Mouse (Mus musculus) left cerebral cortex, postnatal 4 days (tissue): ENCODE data around the gene Hdlbp. TPM values are rescaled to one million over a fixed set of nuclear protein-coding genes. Genes with fewer than 3 reads are reported as not detected.
A peak's percentile ranks its signal among the peaks of the same experiment; 100 is the strongest.
"Not testable (repeated sequence)": the region's sequence is repeated elsewhere in the genome, so short reads cannot be mapped to it uniquely, and the experiment has no call there.

ENCODE experiments used
- DNase-seq: peaks from one replicate; pipeline ENCODE4 v3.0.0-alpha.2; 2022
- intact Hi-C: fragments of 180-260 bp; cut with DNase I; formaldehyde crosslinking; loops from one replicate; pipeline ENCODE4 v1.15.1; 2025
- total RNA-seq, 2 experiments: library from RNA; stranded (reverse); gene quantifications; 2 replicates each; pipeline ENCODE4 v1.2.3; 2021

The Hdlbp gene
- total RNA-seq, 2 experiments from 2014 or later, result 123 to 124 TPM

DNA sequence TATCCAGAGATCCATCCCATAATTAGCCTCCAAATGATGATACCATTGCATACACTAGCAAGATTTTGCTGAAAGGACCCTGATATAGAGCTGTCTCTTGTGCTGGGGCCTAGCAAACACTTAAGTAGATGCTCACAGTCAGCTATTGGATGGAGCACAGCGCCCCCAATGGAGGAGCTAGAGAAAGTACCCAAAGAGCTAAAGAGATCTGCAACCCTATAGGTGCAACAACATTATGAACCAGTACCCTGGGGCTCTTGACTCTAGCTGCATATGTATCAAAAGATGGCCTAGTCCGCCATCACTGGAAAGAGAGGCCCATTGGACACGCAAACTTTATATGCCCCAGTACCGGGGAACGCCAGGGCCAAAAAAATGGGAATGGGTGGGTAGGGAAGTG is 28.5 kb downstream of the Hdlbp start:
- DNase-seq, intact Hi-C loops: not testable (repeated sequence)

DNA sequence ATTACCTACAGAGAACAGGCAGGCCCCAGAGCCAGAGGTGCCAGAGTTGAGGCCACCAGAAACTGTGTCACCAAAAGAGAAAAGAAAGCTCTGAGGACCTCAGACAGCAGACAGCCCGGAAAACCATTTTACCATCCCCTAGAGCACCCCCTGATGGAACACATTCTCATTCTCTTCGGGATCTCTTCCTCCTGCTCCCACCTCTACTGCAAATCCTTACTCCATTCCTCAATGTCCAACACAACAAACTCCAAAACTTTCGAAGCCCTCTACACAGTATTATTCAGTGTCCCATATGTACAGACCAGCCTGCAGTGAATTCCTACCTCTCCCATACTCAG is 32.8 kb downstream of the Hdlbp start:
- intact Hi-C loops, result no loop called here
- no peak for DNase-seq

DNA sequence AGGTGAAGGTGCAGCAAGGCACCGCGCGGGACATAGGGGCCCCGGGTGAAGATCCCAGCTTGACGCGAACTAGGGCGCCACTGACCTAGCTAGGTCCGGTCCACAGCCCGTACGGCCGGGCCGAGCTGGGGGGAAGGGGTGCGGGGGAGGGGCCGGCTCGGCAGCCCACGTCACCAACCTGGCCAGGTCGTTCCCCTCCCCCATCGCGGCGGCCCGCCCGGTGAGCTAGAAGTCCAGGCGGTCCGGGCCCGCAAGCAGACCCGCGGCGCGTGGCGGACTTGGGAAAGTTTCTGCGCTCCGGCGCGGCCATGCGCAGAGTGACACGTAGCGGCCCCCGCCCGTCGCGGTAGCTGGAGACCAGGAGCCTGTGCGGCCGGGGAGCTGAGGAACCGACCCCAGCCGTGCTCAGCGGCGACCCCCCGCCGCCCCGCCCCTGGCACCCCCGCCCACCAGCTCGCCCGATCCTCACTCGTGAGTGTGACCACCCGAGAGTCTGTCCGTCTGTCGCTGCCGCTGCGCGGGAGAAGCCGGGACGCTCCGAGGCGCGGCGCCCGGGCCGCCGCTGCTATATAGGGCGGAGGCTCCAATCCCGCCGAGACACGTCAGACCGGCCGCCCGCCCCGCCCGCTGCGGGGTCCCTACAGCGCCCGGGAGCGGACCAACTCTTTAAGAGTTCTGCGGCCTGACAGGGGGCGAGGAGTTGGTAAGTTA is 33.3 kb downstream of the Hdlbp start:
- DNase-seq, result peak; percentile 61
- intact Hi-C loops, result no loop called here

DNA sequence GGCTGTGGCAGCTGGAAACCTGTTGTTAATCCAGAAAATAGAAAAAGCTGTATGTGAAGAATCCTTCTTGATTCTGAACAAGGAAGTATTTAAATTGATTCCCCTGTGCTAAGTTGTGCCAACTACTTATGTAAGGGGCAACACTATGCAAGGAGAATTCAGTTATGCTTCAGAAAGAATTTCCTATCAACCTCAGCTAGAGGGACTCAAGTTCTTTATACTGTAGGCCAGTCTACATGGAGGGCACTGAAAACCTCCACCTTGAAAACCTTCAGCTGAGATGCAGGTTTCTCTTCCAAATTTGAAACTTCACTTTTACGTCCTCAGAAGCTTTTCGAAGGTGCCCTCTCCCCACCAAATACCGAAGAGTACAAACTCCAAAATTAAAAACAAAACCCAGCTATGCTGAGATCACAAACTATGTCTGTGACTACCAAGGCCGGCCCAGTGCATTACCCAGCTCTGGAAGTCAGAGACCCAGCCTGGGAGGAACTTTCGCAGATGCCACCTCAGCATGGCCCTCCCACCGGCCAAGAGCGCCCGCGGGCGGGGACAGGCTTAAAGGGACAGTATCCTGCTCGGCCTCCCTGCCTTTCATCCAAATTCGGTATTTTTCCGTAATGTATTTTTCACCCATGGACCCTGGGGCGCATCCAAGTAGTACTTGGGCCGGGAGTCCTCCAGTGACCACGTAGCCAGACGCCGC is 34.1 kb downstream of the Hdlbp start:
- intact Hi-C loops, result no loop called here

DNA sequence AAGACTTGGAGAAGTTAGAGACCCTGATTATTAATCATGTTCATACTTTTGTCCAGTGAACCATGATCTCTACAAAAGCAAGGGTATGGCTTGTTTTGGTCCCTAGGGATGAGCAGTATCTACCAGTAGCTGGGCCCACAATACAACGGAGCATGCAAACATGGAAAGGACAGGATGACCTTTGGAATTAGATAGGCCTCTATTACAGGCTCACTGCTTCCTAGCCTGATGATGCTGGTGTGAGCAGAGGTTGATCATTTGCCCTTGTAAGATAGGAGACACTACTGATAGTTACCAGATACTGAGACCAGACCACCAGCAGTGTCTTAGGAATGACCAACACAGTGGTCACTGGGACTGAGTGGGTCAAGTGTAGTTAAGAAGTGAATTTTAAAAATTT is 39.3 kb downstream of the Hdlbp start:
- no peak for DNase-seq
- intact Hi-C loops, result no loop called here

More for the DNA sequence above, 34.1 kb downstream of the Hdlbp start:
- peak; percentile 75 for DNase-seq

DNA sequence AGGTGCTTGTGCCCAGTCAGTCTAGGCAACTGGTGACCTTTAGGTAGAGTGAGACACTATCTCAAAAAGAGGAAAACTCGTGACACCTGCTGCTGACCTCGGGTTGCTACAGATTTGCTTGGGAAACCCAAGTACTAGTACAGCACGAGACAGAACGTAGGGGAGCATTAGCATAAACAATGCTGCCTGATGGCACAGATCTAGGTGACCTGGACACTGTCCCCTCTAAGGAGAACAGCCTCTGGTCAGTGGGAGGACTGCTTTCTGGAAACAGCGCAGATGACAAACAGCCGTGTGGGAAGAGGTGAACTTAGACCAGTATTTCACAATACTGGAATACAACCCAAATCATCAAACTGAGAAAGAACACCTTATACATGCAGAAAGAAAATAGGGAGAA is 46.5 kb downstream of the Hdlbp start:
- no peak for DNase-seq
- intact Hi-C loops, result no loop called here

DNA sequence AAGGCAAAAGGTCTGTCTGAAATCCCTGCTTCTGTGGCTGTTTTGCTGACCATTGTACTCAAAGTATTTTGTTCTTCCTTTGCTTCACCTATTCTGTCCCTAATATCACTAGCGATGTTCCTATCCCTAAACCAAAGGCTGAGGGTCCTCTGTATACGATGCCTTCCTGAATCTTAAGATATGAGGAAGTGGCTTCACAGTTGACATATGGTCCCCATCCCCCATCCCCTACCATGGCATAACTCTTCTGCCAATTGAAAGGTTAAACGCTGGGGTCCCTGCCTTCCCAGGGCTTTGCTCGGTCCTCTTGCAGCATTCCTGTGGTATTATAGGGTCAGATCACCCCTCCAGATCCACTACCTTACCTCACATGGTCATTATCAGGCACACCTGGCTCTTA is 75.2 kb downstream of the Hdlbp start:
- intact Hi-C loops, result no loop called here
- no peak for DNase-seq

DNA sequence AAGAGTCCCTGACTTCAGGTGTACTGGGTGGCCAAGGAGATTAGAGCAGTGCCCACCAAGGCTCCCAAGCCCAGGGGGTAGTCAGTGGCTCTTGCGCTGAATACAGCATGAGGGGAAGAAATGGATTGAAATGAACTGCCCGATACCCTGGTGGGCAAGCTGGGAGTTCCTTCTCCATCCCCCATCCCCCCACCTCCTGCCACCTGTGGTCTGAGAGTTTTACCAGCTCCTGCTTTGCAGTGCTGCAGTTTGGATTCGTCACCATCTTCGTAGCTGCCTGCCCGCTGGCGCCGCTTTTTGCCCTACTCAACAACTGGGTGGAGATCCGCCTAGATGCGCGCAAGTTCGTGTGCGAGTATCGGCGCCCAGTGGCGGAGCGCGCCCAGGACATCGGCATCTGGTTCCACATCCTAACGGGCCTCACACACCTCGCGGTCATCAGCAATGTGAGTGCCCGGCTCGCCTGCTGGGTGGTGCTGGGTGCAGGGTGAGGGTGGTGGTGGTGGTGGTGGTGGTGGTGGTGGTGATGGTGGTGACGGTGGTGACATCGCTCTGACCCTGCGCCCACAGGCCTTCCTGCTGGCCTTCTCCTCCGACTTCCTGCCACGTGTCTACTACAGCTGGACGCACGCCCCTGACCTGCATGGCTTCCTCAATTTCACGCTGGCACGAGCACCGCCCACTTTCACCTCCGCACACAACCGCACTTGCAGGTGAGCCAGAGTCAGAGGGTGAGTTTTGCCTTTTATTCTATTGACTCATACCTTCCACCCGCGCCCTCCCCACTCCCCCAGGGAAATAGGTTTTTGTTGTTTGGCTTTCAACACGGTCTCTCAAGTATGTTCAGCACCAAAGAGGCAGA is 77.2 kb downstream of the Hdlbp start:
- no peak for DNase-seq
- intact Hi-C loops, result no loop called here

DNA sequence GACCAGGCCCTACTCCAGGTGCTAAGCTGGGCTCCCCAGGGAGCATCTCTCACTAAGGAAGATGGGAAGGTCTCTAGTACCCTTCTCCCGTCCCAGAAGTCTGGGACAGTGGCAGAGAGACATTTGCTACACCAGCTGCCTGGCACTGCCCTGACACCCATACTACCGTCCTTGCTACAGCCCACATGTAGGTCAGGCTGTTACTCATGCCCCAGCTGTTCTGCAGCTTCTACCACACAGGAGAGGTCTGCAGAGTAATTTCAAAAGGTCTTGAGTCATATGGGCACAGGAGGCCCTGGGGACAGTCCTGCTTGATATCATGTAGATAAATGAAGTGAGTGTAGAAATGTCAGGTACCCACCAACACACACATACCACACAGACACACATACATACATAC is 89.7 kb downstream of the Hdlbp start:
- DNase-seq, result no peak
- intact Hi-C loops, result no loop called here

DNA sequence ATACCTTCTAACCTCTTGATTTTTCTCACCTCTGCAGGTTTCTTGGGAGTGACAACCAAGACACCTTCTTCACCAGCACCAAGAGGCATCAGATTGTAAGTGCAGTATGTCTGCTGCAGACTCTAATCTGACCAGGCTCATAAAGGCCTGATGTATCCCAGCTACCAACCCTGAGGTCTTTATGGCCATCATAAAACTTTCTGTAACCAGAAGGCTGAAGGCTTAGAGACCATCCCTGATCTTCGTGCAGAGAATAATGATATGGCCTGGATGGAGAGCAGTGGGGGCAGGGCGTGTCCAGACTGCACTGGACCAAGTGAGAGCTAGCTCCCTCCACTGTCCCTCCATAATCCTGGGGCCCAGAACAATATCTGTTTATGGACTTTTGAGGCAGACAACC is 91.4 kb downstream of the Hdlbp start:
- no peak for DNase-seq
- intact Hi-C loops, result no loop called here

DNA sequence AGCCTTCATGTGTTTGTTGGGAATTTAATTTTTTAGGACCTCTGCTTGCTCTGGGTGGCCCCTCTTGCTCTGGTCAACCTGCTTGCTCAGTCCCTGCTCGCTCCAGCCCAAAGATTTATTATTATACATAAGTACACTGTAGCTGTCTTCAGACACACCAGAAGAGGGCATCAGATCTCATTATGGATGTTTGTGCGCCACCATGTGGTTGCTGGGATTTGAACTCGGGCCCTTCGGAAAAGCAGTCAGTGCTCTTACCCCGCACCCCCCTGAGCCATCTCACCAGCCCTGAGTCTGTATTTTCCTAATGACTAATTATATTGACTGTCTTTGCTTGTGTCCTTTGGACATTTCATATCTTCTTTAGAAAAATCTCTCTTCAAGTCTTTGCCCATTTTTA is 99.5 kb downstream of the Hdlbp start:
- no peak for DNase-seq
- intact Hi-C loops, result no loop called here

DNA sequence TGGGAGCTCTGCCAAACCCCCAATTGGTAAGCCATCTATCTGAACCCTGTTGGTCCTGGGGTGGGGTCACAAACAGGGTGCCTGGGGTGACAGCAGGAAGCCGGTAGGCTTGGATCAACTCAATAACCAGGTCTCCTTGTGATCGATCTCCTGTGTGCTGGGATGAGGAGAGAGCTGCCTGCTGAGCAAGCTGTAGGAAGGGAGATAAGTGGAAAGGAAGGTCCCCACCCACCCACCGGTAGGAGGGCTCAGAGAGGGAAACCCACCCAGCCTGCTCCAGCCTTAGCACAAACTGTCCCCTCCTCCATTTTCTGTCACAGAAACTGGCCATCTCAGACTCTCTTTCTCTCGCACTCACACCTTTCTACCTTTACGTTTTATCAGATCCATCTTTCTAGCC is 101.3 kb downstream of the Hdlbp start:
- intact Hi-C loops, result no loop called here

DNA sequence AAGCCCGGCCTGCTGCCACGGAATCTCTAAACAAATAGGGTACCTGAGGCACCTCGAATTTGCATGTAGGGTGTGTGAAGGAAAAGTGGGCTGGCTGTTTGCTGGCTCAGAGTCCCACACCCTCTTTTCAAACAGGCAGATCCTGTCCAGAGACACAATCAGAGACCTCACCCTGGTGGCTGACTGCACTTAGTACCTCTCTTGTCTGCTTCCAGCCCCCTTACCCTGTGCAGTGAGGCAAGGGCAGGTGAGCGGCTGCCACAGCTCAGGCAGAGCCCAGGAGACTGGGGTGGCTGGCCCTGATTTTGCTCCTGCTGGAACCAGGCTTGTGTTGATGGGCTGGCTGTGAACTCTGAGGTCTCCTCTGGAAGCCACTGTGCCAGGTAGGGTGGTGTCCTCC is 105.0 kb downstream of the Hdlbp start, which contains the start of gene Ano7:
Ano7 (plus strand) TSS at position 266 of the 400 bp plus-strand sequence.
- intact Hi-C loops, result no loop called here

More for the DNA sequence above, 101.3 kb downstream of the Hdlbp start:
- DNase-seq, result no peak

DNA sequence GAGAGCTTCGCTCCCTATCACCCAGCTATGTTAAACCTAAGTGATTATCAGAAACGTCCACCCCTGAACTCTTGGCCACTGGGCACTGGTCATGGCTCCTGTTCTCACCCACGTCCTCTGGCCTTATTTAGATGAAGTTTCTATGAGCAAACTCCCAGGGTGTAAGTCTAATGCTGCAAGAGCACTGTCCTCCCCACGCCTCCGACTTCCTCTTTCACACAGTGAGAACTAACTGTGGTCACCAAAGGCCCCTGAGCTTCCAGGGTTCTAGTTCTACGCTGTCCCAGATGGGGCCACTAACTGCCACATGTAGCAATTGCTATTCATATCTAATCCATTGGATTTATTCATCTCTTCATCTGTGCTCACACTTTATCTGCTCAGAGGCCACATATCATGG is 113.0 kb downstream of the Hdlbp start:
- intact Hi-C loops, result no loop called here
- no peak for DNase-seq

More for the DNA sequence above, 105.0 kb downstream of the Hdlbp start, which contains the start of gene Ano7:
- DNase-seq, result no peak

DNA sequence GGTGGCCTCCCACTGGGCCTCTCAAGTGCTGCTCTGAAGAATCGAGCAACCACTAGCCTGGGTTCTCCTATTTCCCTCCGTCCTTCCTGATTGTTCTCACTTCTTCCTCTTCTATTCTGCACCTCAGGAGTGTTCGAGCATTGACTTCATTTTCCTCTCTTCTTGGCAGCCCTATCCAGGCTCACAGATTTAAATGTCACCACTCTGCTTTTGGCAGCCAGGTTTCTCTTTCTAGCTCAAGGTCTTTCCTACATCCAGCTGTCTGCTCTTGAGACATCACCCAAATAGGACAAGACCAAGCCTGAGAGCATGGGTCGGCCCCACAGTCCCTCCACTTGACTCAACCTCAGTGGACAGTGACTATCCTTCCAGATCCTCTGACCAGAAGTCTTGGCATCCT is 116.0 kb downstream of the Hdlbp start:
- intact Hi-C loops, result no loop called here
- no peak for DNase-seq

Other genes with a start within 250 kb of the Hdlbp start
- 1 to 10 TPM; 8.4 to 8.6 TPM for gene Sned1, start 243.0 kb downstream of the Hdlbp start, total RNA-seq
- 10 to 100 TPM; 22.3 to 22.8 TPM for gene Mterf4, start 172.9 kb downstream of the Hdlbp start, total RNA-seq
- gene Ppp1r7, start 136.0 kb downstream of the Hdlbp start, total RNA-seq, result 10 to 100 TPM; 66.8 to 68.1 TPM
- 10 to 100 TPM; 10.1 to 10.8 TPM for gene Pask, start 135.3 kb downstream of the Hdlbp start, total RNA-seq
- under 1 TPM; 0.10 to 0.34 TPM for gene Ano7, start 104.9 kb downstream of the Hdlbp start, total RNA-seq
- 1 to 10 TPM; 8.7 to 8.9 TPM for gene Farp2, start 33.3 kb upstream of the Hdlbp start, total RNA-seq
- 100 to 1,000 TPM; 352 to 377 TPM for gene Stk25, start 179.8 kb upstream of the Hdlbp start, total RNA-seq
- gene Bok, start 206.8 kb upstream of the Hdlbp start, total RNA-seq, result 10 to 100 TPM; 45.0 to 48.7 TPM